Mouse (Mus musculus): Measurements from ENCODE around the gene Enah.

The Enah gene

GRCm38 (mm10) chr1:182019926-182020801, at the start of gene Enah:
TSS of gene Enah (minus strand) at chr1:182019990.
- DNase-seq: peak; percentile 28

- DNase-seq: no peak
These were observed 48.3 kb upstream of the Enah start for GRCm38 (mm10) chr1:182068136-182068535.

GRCm38 (mm10) chr1:182066527-182067465, 47.0 kb upstream of the Enah start:
- no peak for DNase-seq

GRCm38 (mm10) chr1:182063716-182064115, 43.9 kb upstream of the Enah start:
- DNase-seq: no peak

- DNase-seq: no peak
These were observed 43.0 kb upstream of the Enah start for GRCm38 (mm10) chr1:182062801-182063200.

GRCm38 (mm10) chr1:182061203-182061602, 41.4 kb upstream of the Enah start:
- DNase-seq: no peak

GRCm38 (mm10) chr1:182059806-182060205, 40.0 kb upstream of the Enah start:
- no peak for DNase-seq

- no peak for DNase-seq
These were observed 38.2 kb upstream of the Enah start for GRCm38 (mm10) chr1:182057998-182058397.

- DNase-seq: no peak
These were observed 35.3 kb upstream of the Enah start for GRCm38 (mm10) chr1:182055122-182055521.

- no peak for DNase-seq
These were observed 34.9 kb upstream of the Enah start for GRCm38 (mm10) chr1:182054651-182055050.

GRCm38 (mm10) chr1:182052973-182053372, 33.2 kb upstream of the Enah start:
- no peak for DNase-seq

GRCm38 (mm10) chr1:182052385-182052784, 32.6 kb upstream of the Enah start:
- DNase-seq: no peak

- no peak for DNase-seq
These were observed 30.0 kb upstream of the Enah start for GRCm38 (mm10) chr1:182049813-182050212.

- DNase-seq: no peak
These were observed 28.3 kb upstream of the Enah start for GRCm38 (mm10) chr1:182048101-182048500.

GRCm38 (mm10) chr1:182047016-182047690, 27.4 kb upstream of the Enah start:
- no peak for DNase-seq

GRCm38 (mm10) chr1:182045208-182045607, 25.4 kb upstream of the Enah start:
- no peak for DNase-seq

- DNase-seq: no peak
These were observed 20.7 kb upstream of the Enah start for GRCm38 (mm10) chr1:182040538-182040937.

- no peak for DNase-seq
These were observed 12.0 kb upstream of the Enah start for GRCm38 (mm10) chr1:182031757-182032156.

- no peak for DNase-seq
These were observed 11.3 kb upstream of the Enah start for GRCm38 (mm10) chr1:182031066-182031465.

- DNase-seq: no peak
These were observed 10.3 kb upstream of the Enah start for GRCm38 (mm10) chr1:182029989-182030649.

- no peak for DNase-seq
These were observed 8.7 kb upstream of the Enah start for GRCm38 (mm10) chr1:182028231-182029210.

Data from kidney, adult 9 months (tissue).